Mouse (Mus musculus): ENCODE results near the gene Gpr137c.

Gpr137c gene

DNA sequence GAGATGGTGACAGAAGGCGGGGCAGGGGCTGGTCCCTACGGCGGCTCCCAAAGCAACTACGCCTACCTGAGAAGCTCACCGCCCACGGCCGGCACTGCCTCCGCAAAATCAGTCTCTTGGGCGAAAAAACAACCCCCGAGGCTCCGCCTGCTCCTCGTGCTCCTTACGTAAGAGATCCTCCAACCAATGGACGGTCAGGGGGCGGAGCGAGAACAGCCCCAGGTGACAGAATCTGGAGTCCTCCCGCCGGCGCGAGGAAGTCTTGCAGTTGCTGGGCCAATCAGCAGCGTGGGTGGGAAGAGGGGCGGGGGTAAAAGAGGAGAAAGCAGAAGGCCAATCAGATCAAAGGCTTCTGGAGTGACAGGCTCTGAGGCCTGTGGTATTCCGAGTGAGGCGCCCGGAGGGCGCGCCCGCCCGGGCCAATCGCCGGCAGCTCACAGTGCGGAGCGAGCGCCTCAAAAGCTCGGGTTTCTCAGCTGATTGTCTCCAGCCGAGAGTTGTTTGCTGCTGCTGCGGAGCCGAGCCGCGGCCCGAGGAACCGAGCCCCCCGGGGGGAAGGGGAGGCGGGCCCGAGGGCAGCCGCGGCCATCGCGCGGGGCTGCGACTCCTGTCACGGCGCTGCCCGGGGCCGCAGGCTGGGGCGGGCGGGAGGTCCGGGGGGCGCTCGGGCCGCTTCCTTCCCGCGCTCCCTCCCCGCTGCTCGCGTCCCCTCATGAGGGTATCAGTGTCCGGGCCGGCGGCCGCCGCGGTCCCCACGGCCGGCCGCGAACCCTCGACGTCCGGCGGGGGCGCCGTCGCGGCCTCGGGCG lies at the start of gene Gpr137c:
Gpr137c (plus strand) TSS at position 437 of the 809 bp plus-strand sequence.
- DNase-seq: peak; percentile 98 to 99

DNA sequence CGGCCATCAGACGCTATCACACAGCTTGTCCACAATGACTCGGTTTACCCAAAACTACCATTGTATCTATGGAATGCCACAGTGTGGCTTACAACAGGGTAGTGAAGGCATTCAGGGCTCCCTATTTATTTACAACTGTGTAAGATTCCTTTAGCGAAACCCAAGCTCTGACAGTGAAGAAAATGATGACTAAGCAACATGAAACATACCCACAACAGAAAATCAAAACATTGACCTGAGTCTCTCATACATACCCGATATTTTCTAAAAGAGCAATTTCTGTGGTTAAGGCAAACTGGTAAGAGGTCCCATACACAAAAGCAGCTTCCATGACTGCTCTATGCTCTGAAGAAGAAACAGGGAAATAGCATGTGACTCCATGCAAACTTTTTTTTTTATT lies 47.3 kb upstream of the Gpr137c start:
- DNase-seq: no peak

DNA sequence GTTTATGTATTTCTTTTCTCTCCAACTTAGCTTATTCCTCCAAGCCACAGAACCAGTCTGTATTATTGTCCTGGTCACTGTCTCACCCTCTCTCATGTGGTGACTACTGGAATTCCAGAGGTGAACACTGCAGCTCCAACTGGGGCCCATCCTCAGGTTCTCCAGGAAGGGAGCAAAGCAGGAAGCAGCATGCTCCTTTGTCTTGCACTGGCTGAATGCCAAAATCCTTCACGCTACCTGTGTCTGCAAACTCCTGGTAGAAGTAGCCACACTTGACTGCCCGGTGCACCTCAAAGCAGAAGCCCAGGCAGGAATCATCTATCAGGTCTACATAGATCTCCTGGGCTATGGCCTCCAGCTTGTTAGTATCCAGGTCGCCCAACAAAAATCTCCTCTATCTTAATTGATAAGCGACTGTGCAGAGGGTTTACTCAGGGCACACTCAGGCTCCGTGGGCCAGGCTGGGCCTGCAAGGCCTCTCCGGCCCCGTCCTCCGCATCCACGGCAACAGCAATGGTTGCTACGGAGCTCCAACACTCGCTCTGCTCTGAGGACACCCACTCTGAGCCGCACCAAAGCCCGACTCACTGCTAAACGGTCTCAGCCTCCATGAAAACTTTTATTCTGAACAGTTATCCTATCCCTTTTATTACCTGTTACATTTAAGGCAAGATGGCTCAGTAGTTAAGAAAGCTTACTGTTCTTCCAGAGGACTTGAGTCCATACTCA lies 44.3 kb upstream of the Gpr137c start:
- DNase-seq: peak; percentile 3

DNA sequence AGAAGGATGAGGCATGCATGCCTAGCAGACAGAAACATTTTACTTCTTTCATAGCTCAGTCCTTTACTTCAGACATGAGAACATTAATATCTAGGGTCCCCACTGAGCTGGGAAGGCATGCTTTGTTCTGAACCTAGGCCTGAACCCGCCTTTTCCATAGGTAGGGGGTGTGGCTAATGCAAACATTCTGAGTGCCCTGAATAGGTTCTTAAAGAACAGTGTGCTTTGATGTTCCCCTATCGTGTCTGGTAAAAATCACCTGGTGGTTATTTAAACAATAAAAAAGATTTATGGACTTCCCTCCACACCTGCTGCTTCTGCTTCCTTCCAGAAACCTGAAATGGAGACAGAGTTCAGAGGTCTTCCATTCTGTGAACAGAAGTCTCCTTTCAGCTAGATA lies 40.3 kb upstream of the Gpr137c start:
- no peak for DNase-seq

DNA sequence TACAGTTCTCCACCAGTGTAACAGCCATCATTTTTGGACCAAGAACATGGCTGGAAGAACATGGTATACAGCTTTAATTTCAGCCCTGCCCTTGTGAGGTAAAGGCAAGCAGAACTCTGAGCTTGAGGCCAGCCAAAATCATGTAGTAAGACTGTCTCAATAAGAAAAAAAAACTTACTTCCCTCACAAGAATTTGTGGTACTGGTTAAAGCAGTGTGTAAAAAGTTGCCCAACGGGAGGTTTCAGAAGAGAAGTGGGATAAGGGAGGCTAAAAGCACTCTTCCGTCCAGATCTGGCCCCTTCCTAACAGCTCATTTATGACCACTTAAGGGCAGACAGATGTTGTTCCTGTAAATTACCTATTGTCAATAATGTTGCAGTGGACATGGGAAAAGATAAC lies 39.9 kb upstream of the Gpr137c start:
- no peak for DNase-seq

DNA sequence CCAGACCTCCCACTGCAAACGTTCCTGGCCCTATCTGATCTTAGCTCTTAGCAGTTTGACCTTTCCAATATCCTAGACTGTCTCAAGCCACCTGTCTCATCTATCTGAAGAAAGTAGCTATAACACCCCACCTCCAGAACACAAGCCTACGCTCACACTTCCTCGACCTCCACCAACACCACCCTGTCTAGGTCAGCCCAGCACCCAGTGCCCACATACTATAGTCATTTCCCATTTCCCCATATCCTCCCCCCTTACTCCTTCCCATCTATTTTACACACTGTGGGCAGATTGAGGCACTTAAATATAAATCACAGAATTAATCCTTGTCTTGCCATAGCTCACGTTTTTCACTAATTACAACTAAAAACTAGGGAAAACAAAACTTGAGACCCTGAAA lies 37.9 kb upstream of the Gpr137c start:
- no peak for DNase-seq

DNA sequence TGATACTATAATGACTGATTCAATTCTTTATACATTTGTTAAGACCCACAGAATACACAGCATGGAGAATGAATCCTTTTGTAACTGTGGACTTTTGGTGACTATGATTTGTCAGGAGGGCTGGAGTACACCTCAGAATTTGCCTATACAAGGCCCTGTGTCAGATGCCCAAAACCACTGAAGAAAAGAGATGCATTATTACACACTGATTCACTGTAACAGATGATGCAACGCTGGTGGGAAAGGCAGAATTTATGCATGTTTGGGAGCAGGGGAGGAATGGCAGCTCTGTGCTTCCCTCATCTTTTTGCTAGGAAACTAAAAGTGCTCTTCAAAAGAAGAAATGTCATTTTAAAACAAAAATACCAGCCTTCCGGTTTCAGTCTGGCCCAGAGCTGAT lies 28.5 kb upstream of the Gpr137c start:
- no peak for DNase-seq

DNA sequence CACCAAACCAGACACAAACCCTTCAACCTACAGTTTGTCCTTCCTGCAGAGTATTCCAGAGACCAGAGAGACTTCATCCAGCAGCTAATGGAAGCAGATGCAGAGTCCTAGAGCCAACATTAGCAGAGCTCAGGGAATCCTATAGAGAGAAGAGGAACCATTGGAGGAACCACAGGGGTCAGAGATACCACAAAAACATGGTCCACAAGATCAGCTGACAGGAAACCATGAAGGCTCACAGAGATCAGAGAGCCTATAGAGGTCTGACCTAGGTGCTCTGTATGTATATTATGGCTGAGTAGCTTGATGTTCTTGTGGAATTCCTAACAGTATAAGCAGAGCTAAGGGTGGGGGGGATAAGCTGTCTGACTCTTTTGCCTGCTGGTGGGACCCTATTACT lies 18.9 kb upstream of the Gpr137c start:
- DNase-seq: no peak

DNA sequence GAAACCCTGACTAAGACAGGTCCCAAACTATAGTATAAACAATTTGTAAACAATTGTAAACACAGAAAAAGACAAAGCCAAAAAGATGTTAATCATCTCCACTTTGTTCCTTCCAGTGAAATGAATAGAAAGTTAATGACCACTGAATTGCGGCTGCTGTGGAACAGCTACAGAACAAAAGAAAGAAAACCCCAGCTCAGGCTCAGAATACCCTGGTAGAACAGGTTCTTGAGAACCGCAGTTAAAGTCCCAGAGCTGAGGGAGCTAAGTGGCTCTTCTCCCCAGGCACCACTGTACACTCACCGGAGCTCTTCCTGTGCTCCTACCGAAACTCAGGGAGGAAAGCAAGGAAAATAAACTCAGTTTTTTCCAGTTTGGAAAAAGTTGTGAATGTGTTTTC lies 8.8 kb upstream of the Gpr137c start:
- no peak for DNase-seq

DNA sequence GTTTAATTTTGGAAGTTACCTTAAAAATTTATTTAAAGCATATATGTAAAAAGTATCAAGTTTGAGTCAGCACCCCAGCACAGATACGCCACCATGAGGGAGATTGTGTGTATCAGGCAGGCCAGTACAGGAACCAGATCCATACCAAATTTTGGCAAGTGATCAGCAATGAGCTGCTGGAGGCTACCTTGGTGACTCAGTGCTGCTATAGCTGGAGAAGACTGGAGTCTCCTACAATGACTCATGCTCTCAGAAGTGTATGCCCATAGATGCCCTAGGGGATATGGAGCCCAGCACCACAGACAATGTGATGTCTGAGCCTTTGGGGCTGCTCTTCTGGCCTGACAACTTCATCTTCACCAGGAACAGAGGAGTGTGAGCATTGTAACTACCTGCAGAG lies 8.1 kb upstream of the Gpr137c start:
- no peak for DNase-seq

DNA sequence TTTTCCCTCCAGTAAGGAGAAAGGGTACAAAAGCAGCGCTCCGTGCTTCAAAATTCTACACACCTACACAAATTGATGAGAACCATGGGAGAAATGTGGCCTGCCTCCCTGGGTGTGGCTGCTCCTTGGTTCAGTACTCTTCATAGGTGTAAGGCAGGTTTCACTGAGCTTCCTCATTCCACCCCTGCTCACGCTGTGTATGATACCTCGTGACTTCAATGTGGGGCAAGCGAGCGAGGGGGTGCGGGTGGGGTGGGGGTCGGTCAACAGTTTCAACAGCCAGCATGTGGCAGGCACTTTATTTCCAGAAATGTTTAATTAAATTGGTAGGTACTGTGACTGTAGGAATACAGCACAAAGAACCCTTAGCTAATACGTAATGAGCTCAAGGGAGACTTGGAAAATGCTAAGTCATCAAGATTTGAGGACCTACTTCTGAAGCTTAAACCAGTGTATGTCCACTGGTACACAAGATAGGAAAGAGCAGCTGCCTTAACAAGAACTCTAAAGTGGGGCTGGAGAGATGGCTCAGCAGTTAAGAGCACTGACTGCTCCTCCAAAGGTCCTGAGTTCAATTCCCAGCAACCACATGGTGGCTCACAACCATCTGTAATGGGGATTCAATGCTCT lies 2.7 kb upstream of the Gpr137c start:
- no peak for DNase-seq

DNA sequence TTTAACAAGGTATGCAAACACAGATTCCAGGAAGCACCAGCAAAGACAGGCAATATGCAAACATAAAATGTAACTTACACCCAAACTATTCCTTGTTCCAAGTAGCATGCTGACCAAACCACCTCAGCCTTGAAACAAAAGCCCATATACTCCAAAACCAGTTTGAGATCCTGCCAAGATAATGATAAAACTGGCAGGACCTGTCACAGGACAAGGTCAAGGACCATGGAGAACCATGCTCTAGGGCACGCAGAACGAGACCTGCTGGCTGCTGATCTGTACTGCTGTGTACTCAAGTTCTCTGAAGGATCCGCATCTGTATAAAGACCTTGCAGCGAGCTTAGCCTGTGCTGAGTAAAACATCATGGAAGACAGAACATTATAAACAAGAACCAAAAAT lies 1.8 kb upstream of the Gpr137c start:
- no peak for DNase-seq

DNA sequence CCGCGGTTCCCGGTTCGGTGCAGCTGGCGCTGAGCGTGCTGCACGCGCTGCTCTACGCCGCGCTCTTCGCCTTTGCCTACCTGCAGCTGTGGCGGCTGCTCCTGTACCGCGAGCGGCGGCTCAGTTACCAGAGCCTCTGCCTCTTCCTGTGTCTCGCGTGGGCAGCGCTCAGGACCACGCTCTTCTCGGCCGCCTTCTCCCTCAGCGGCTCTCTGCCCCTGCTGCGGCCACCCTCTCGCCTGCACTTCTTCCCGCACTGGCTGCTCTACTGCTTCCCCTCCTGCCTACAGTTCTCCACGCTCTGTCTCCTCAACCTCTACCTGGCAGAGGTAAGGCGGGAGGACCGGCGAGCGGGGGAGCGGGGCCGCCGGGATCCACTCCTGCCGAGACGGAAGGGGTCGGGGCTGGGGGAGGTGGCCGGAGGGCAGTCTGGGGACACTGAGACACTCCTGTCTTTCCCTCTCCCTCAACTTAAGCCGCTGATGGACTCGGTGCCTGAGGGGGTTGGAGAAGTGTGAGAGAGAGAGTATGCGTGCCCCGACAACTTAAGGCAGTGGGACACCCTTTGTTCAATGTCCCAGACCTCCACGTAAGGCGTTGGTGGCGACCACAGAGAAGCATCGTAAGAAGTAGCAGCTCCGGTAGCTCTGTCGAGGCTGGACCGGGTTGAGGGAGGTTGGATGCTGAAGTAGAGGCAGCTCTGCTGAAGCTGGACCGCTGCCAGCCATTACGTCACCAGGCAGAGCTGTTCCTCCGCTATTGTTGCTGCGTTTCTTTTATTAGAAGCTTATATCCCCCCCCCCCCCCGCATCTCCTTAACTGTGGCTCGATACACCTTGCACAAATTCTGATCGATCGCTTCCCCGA lies 806 bp downstream of the Gpr137c start, which contains the start of gene Txndc16:
Txndc16 (minus strand) TSS at position 239 of the 867 bp plus-strand sequence.
- DNase-seq: peak; percentile 93 to 95

DNA sequence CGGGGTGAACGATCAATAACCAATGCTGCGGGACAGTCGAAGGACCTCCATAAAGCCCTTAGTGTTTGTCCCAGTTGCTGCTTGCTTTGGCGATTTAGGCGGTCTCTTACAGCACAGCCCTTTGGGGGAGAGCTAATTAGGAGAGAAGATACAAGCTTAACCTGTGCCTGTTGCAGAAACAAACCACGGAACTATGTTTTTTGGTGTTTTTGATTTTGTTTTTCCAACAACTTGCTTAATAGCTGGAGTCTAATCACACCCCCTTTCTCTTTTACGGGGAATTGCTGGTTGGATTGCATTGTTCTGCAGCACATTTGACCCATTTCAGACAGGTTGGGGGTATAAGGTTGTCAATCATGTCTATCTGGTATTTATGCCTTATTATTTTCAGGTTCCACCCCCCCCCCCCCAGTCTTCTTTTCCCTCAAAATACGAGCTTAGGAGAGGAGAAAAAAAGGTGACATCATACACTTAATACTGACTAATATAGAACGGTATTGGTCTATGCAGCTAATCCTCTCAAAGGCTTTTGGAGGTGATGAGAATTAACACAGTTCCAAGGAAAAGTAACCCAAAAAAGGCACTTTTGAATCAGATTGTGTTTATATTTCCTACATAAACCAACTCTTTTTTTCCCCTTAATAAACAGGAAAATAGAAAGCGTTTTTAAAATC lies 1.6 kb downstream of the Gpr137c start:
- DNase-seq: peak in 1 of 2 experiments; percentile 9

DNA sequence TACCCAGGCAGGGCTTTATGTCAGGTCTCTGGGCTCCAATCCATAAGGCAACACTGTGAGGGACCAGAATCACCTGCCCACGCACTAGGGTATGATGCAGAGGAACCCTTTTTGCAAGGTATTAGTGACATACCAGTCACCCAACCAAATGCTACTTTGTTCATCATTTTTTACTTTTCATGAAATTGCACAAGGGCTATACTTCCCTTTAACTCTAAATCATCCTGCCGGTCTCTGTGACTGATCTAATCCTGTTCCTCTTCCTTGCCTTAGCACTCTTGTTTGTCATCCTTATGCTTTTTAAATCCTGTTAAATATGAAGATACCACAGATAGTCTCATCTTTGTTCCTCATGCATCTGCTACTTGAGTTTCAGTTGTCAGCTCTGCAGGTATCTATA lies 19.5 kb downstream of the Gpr137c start:
- DNase-seq: no peak

DNA sequence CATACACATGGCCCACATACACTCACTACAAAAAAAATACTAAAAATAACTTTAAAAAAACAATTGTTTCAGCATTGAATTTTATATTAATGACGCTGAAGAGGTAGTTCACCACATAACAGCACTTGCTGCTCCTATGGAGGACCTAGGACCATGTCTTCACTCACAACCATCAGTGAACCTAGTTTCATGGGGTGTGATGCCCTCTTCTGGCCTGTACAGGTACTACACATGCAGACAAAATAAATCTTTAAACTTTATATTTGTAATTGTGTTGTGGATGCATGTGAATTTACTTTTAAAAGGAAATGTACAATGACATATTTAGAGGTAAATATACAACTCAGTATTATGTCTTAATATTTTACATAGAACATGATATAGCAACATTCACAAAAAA lies 22.1 kb downstream of the Gpr137c start:
- peak in 1 of 2 experiments; percentile 15 for DNase-seq

DNA sequence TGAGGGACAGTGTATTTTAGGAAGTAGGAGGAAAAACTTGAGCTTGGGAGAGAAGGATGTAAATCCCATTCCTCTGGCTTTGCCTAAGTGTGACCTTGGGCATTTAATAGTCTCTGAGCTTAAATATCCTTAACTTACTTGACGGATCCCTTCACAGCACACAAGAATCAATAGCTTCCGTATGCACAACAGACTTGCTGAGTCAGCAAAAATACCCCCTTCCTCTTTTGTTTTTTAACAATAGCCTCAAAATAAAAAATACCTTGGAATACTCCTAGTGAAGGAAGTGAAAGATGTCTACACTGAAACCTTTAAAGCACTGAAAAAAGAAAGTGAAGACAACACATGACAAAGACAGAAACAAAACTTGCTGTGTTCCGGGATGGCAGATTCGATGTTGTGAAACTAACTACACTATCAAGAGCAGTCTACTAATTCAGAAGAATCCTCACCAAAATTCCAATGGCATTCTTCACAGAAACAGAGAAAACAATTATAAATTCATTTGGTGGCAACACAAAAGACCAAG lies 32.1 kb downstream of the Gpr137c start:
- no peak for DNase-seq

DNA sequence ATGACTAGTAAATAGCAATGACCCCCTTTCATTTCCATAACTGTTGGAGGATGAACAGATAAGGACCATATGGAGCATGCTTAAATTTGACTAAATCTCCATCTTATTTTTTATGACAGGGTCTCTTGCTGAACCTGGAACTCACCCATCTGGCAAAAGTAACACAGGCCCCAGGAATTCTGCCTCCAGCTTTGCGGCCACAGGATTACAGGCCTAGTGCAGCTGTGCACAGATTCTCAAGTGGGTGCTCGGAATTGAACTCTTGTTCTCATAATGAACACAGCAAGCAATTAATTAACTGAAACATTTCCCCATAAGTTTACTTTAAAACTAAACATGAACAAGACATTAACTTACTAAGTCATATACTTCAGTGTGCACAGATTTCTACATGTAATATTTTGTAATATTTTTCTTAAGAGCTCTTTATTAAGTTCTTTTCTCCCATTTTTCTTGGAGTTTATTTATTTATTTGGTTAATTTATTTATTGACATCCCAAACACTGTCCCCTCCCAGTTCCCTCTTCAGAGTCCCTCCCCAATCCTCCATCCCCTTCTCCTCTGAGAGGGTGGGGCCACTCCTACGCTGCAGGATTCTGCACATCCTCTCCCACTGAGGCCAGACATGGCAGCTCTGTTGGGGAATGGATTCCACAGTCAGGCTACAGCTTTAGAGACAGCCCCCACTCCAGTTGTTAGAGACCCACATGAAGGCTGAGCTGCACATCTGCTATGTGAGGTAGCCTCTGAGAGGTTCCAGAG lies 44.5 kb downstream of the Gpr137c start:
- DNase-seq: no peak

DNA sequence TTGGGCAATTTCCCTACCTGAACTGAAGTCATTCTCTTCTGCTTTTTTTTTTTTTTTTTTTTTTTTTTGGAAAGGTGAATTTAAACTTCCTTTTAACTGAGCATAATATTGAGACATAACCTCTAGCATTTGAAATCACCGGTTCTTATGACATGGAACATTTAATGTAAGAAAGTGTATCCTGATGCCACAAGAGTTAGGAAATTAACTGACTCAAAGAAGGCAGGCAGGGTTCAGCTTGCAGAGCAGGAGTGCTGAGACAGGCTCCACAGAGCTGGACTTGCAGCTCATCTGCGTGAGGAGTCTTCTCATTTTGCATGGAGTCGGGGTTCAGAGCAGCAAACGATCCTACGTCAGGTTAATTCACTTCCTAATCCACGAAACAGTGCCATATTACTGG lies 56.3 kb downstream of the Gpr137c start:
- no peak for DNase-seq

DNA sequence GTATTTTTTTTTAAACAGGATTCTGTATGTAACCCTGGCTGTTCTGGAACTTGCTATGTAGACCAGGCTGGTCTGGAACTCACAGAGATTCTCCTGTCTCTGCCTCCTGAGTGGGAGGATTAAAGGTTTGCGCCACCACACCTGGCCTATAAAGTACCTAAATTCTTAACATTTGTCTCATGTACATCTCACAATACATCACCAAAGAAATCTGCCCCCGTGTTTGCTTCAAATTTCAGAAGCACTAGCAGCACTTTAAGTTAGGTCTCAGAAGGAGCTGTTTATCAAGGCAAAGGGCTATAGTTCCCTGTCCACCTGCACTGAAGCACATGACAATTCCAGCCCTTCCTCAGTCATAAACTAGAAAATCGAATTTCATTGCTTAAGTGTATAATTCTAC lies 62.5 kb downstream of the Gpr137c start:
- no peak for DNase-seq

DNA sequence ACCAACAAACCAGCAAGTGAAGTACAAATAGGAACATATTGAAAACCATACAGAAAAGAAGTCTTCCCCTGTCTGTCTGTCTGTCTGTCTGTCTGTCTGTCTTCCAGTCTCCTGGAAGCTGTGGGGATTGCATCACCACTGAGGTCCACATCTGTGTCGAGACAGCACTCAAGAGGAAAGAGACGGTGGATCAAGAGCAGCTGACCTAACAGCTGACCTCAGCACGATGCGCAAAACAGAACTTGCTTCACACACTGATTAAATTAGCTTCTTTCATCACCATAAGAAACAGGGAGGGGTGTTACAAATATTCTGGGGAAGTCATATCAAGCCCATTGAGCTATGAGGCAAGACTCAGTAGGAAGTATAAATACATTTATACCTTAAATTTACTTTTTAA lies 72.1 kb downstream of the Gpr137c start:
- no peak for DNase-seq

Data from cerebellum, postnatal 14 days (tissue).